Mouse (Mus musculus) intestine, embryonic 15.5 days (tissue): ENCODE data around the gene Prdx6b. TPM values are rescaled to one million over a fixed set of nuclear protein-coding genes. Genes with fewer than 3 reads are reported as not detected.

Experiments used
- ATAC-seq: fragments of 200-750 bp; cut with Nextera tagmentation; 2 replicates; pipeline ENCODE4 v1.8.0; 2017; ENCODE audit warnings: moderate TSS enrichment, moderate library complexity
- H3K27ac ChIP-seq: fragments of 300-500 bp; sonication (generic); 2 replicates; pipeline ENCODE4 v1.5.1; 2015; ENCODE audit warnings: mild to moderate bottlenecking, inconsistent platforms
- H3K27me3 ChIP-seq: fragments of 300-500 bp; sonication (generic); replicated peaks from 2 replicates; pipeline ENCODE4 v1.6.1; 2015; ENCODE audit warnings: inconsistent platforms
- H3K36me3 ChIP-seq: fragments of 300-500 bp; sonication (generic); 2 replicates; pipeline ENCODE4 v1.6.1; 2015; ENCODE audit warnings: inconsistent platforms
- H3K4me1 ChIP-seq: fragments of 300-500 bp; sonication (generic); replicated peaks from 2 replicates; pipeline ENCODE4 v1.6.1; 2015; ENCODE audit warnings: inconsistent platforms
- H3K4me2 ChIP-seq: fragments of 300-500 bp; sonication (generic); replicated peaks from 2 replicates; pipeline ENCODE4 v1.6.1; 2015; ENCODE audit warnings: mild to moderate bottlenecking, inconsistent platforms
- H3K4me3 ChIP-seq: fragments of 300-500 bp; sonication (generic); replicated peaks from 2 replicates; pipeline ENCODE4 v1.5.1; 2015; ENCODE audit warnings: inconsistent platforms
- H3K9ac ChIP-seq: fragments of 300-500 bp; sonication (generic); 2 replicates; pipeline ENCODE4 v1.6.1; 2015; ENCODE audit warnings: inconsistent platforms
- H3K9me3 ChIP-seq: fragments of 300-500 bp; sonication (generic); 2 replicates; pipeline ENCODE4 v1.6.1; 2016; ENCODE audit warnings: inconsistent platforms
- WGBS: fragments of 180-500 bp; shearing (Covaris S2); methylation state at CpG from one replicate; pipeline ENCODE4 v1.1.7; 2015; 5-methylcytosine and 5-hydroxymethylcytosine counted together
- polyA plus RNA-seq: library from polyadenylated mRNA; unstranded; fragments of >200 nt; fragmentation: Nextera tagmentation; extraction: Ambion mirVana; gene quantifications from 2 replicates; pipeline ENCODE4 v1.2.1, GENCODE M21; 2015

Prdx6b gene
- not detected in 2 replicates for polyA plus RNA-seq

- Histone ChIP-seq H3K9me3 (no peaks in the 10 kb centered on the region), H3K27ac (no peak within 1 kb of the TSS), H3K9ac (no peak within 1 kb of the TSS), H3K4me3 (no peak within 1 kb of the TSS), H3K4me2 (no peak within 1 kb of the TSS), H3K36me3 (no peaks in the 10 kb centered on the region), H3K4me1 (no peaks in the 10 kb centered on the region), H3K27me3 (no peaks in the 10 kb centered on the region)
- no peak for ATAC-seq
- WGBS: 80% methylated on average over 8 of the region's 8 CpGs
Measured at GRCm38 (mm10) chr2:80292172-80292571, at the start of gene Prdx6b. Prdx6b (plus strand) TSS chr2:80292472.

- H3K27me3 ChIP-seq: no peaks in the 10 kb centered on the region
- no peak overlapping the region for H3K27ac ChIP-seq
- no peaks in the 10 kb centered on the region for H3K36me3 ChIP-seq
- no peaks in the 10 kb centered on the region for H3K9me3 ChIP-seq
- H3K4me3 ChIP-seq: no peak overlapping the region
- no peak overlapping the region for H3K4me2 ChIP-seq
- 83% methylated on average over 3 of the region's 3 CpGs for WGBS
- no peaks in the 10 kb centered on the region for H3K4me1 ChIP-seq
- H3K9ac ChIP-seq: no peak overlapping the region
- no peak for ATAC-seq
Measured at GRCm38 (mm10) chr2:80247466-80247865, 44.8 kb upstream of the Prdx6b start.

- no peak overlapping the region for H3K27ac ChIP-seq
- no peaks in the 10 kb centered on the region for H3K4me1 ChIP-seq
- H3K9ac ChIP-seq: no peak overlapping the region
- H3K36me3 ChIP-seq: no peaks in the 10 kb centered on the region
- H3K27me3 ChIP-seq: no peaks in the 10 kb centered on the region
- no peak for ATAC-seq
- no peak overlapping the region for H3K4me2 ChIP-seq
- H3K4me3 ChIP-seq: no peak overlapping the region
- H3K9me3 ChIP-seq: no peaks in the 10 kb centered on the region
Measured at GRCm38 (mm10) chr2:80247868-80248267, 44.4 kb upstream of the Prdx6b start.

- no peaks in the 10 kb centered on the region for H3K27me3 ChIP-seq
- H3K4me2 ChIP-seq: no peak overlapping the region
- 86% methylated on average over 3 of the region's 3 CpGs for WGBS
- no peak for ATAC-seq
- H3K36me3 ChIP-seq: no peaks in the 10 kb centered on the region
- no peaks in the 10 kb centered on the region for H3K4me1 ChIP-seq
- H3K9me3 ChIP-seq: no peaks in the 10 kb centered on the region
- H3K9ac ChIP-seq: no peak overlapping the region
- no peak overlapping the region for H3K27ac ChIP-seq
- no peak overlapping the region for H3K4me3 ChIP-seq
Measured at GRCm38 (mm10) chr2:80259888-80260672, 32.2 kb upstream of the Prdx6b start.

- Histone ChIP-seq H3K4me1 (no peaks in the 10 kb centered on the region), H3K4me3 (no peak overlapping the region), H3K4me2 (peak overlapping the region; percentile 40), H3K27me3 (no peaks in the 10 kb centered on the region), H3K9me3 (no peaks in the 10 kb centered on the region), H3K36me3 (no peaks in the 10 kb centered on the region), H3K27ac (no peak overlapping the region), H3K9ac (no peak overlapping the region)
- WGBS: 14% methylated on average over 11 of the region's 11 CpGs
- peak; percentile 53 for ATAC-seq
Measured at GRCm38 (mm10) chr2:80266894-80267293, 25.4 kb upstream of the Prdx6b start.

- H3K27me3 ChIP-seq: no peaks in the 10 kb centered on the region
- H3K36me3 ChIP-seq: no peaks in the 10 kb centered on the region
- no peak overlapping the region for H3K27ac ChIP-seq
- no peak overlapping the region for H3K4me3 ChIP-seq
- H3K9ac ChIP-seq: no peak overlapping the region
- H3K9me3 ChIP-seq: no peaks in the 10 kb centered on the region
- WGBS: 57% methylated on average over 4 of the region's 4 CpGs
- H3K4me2 ChIP-seq: no peak overlapping the region
- H3K4me1 ChIP-seq: no peaks in the 10 kb centered on the region
- no peak for ATAC-seq
Measured at GRCm38 (mm10) chr2:80268053-80268452, 24.2 kb upstream of the Prdx6b start.

GRCm38 (mm10) chr2:80271431-80271830 lies 20.8 kb upstream of the Prdx6b start:
- ATAC-seq: no peak
- Histone ChIP-seq H3K4me3 (no peak overlapping the region), H3K4me1 (no peaks in the 10 kb centered on the region), H3K27ac (no peak overlapping the region), H3K36me3 (no peaks in the 10 kb centered on the region), H3K9me3 (no peaks in the 10 kb centered on the region), H3K27me3 (no peaks in the 10 kb centered on the region), H3K9ac (no peak overlapping the region), H3K4me2 (no peak overlapping the region)
- WGBS: 83% methylated on average over 1 of the region's 1 CpGs

GRCm38 (mm10) chr2:80273038-80273437 lies 19.2 kb upstream of the Prdx6b start:
- H3K27ac ChIP-seq: no peak overlapping the region
- no peaks in the 10 kb centered on the region for H3K36me3 ChIP-seq
- ATAC-seq: no peak
- 90% methylated on average over 3 of the region's 3 CpGs for WGBS
- no peak overlapping the region for H3K4me2 ChIP-seq
- no peaks in the 10 kb centered on the region for H3K27me3 ChIP-seq
- H3K4me3 ChIP-seq: no peak overlapping the region
- no peaks in the 10 kb centered on the region for H3K4me1 ChIP-seq
- no peaks in the 10 kb centered on the region for H3K9me3 ChIP-seq
- no peak overlapping the region for H3K9ac ChIP-seq

GRCm38 (mm10) chr2:80273763-80274162 lies 18.5 kb upstream of the Prdx6b start:
- Histone ChIP-seq H3K9ac (no peak overlapping the region), H3K4me2 (no peak overlapping the region), H3K27ac (no peak overlapping the region), H3K27me3 (no peaks in the 10 kb centered on the region), H3K4me1 (no peaks in the 10 kb centered on the region), H3K36me3 (no peaks in the 10 kb centered on the region), H3K9me3 (no peaks in the 10 kb centered on the region), H3K4me3 (no peak overlapping the region)
- no peak for ATAC-seq
- 73% methylated on average over 4 of the region's 4 CpGs for WGBS

- no peak overlapping the region for H3K27ac ChIP-seq
- H3K27me3 ChIP-seq: no peaks in the 10 kb centered on the region
- H3K9me3 ChIP-seq: no peaks in the 10 kb centered on the region
- no peaks in the 10 kb centered on the region for H3K4me1 ChIP-seq
- H3K9ac ChIP-seq: no peak overlapping the region
- no peak for ATAC-seq
- no peak overlapping the region for H3K4me2 ChIP-seq
- no peak overlapping the region for H3K4me3 ChIP-seq
- WGBS: 48% methylated on average over 2 of the region's 2 CpGs
- H3K36me3 ChIP-seq: no peaks in the 10 kb centered on the region
Measured at GRCm38 (mm10) chr2:80275136-80275535, 17.1 kb upstream of the Prdx6b start.

- Histone ChIP-seq H3K36me3 (no peaks in the 10 kb centered on the region), H3K4me3 (no peak overlapping the region), H3K9me3 (no peaks in the 10 kb centered on the region), H3K4me2 (no peak overlapping the region), H3K4me1 (no peaks in the 10 kb centered on the region), H3K9ac (no peak overlapping the region), H3K27me3 (no peaks in the 10 kb centered on the region), H3K27ac (no peak overlapping the region)
- ATAC-seq: no peak
- WGBS: 71% methylated on average over 2 of the region's 2 CpGs
Measured at GRCm38 (mm10) chr2:80282214-80282613, 10.1 kb upstream of the Prdx6b start.

GRCm38 (mm10) chr2:80286397-80286796 lies 5.9 kb upstream of the Prdx6b start:
- ATAC-seq: no peak
- 86% methylated on average over 4 of the region's 4 CpGs for WGBS
- no peaks in the 10 kb centered on the region for H3K36me3 ChIP-seq
- no peaks in the 10 kb centered on the region for H3K9me3 ChIP-seq
- H3K9ac ChIP-seq: no peak overlapping the region
- H3K4me2 ChIP-seq: no peak overlapping the region
- no peak overlapping the region for H3K4me3 ChIP-seq
- H3K27ac ChIP-seq: no peak overlapping the region
- H3K4me1 ChIP-seq: no peaks in the 10 kb centered on the region
- H3K27me3 ChIP-seq: no peaks in the 10 kb centered on the region

GRCm38 (mm10) chr2:80298334-80298733 lies 6.1 kb downstream of the Prdx6b start:
- Histone ChIP-seq H3K27ac (no peak overlapping the region), H3K4me3 (no peak overlapping the region), H3K4me2 (no peak overlapping the region), H3K9me3 (no peaks in the 10 kb centered on the region), H3K4me1 (no peaks in the 10 kb centered on the region), H3K27me3 (no peaks in the 10 kb centered on the region), H3K9ac (no peak overlapping the region), H3K36me3 (no peaks in the 10 kb centered on the region)
- WGBS: 64% methylated on average over 3 of the region's 3 CpGs
- ATAC-seq: no peak
